Mouse (Mus musculus): ENCODE results near the gene Reg2. TPM values are rescaled to one million over a fixed set of nuclear protein-coding genes. Genes with fewer than 3 reads are reported as not detected.

Gene Reg2
- polyA plus RNA-seq, 1 experiment from 2014 or later: not detected

Other genes with a start within 250 kb of the Reg2 start
- gene Reg3b, start 25.0 kb upstream of the Reg2 start, polyA plus RNA-seq (2016; fragmentation: Nextera tagmentation; extraction: Ambion mirVana): not detected in 2 replicates
- gene Reg3d, start 16.8 kb upstream of the Reg2 start, polyA plus RNA-seq (2016; fragmentation: Nextera tagmentation; extraction: Ambion mirVana): not detected in 2 replicates
- gene Reg3a, start 14.9 kb upstream of the Reg2 start, polyA plus RNA-seq (2016; fragmentation: Nextera tagmentation; extraction: Ambion mirVana): not detected in 2 replicates
- not detected in 2 replicates for gene Reg1, start 27.1 kb downstream of the Reg2 start, polyA plus RNA-seq (2016; fragmentation: Nextera tagmentation; extraction: Ambion mirVana)
- not detected in 2 replicates for gene Reg3g, start 73.2 kb downstream of the Reg2 start, polyA plus RNA-seq (2016; fragmentation: Nextera tagmentation; extraction: Ambion mirVana)

Measured in hindbrain, embryonic 10.5 days (tissue).